Mouse (Mus musculus) urinary bladder, postnatal 10 days (tissue): ENCODE measurements around the gene Cdt1.

Experiments used
- DNase-seq: peaks from one replicate; pipeline ENCODE4 v3.0.0; 2022; ENCODE audit warnings: low spot score

Cdt1 gene

DNA sequence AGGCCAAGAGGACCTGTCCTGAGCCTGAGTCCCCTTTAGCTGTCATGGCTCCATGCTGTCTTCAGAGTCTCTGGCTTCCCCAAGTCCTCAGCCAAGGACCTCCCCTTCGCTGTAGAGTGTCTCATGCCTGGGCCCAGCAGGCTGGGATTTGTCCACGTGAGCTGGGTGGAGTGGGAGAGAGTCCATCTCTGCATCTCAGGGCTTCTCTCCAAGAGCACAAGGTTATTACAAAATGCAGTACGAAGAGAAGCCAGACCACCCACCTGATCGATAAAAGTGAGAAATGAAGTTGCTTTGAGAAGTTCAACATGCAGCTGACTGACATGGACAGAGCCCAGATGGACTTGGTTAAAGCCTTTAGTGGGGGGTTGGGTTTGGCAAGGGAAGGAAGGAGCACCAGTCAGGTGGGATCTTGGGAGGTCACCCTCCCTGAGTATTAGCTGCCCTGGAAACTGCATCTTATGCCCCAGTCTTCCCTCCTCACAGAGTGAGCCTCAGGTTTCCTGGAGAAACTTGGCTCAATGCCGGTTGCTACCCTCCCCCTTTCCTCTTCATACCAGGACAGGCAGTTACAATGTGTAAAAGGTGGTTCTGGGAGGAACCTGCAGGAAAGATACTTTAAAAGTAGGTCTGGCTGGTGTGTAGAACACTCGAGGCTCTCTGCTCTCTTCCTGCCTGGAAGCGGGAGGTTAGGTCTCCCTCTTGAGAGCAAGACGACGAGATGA is 48.5 kb downstream of the Cdt1 start:
- DNase-seq = no peak

DNA sequence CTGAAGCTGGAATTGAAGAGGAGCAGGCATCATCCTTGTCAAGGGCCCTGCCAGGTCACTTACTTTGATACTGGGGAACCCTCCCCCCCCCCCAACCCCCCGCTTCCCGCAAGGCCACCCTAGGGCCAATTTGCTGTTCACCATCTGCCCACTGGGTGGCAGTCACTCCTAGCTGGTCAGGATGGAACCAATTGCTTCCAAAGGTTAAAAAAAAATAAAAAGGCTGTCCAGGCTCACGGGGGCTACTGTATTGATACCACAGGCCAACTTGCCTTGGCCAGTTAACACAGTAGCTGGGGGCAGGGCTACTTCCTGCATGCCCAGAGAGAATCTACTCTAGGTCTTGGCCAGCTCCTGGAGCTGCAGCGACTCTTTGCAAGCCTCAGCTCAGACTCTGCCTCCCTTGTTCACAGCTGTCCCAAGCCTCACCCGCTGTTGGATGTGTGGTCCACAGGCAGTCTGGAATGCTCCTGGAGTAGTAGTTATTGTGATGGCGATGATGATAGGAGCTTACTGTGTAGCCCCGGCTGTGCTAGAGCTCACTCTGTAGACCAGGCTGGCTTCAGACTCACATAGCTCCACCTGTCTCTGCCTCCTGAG is 50.2 kb downstream of the Cdt1 start:
- DNase-seq = peak; percentile 53

DNA sequence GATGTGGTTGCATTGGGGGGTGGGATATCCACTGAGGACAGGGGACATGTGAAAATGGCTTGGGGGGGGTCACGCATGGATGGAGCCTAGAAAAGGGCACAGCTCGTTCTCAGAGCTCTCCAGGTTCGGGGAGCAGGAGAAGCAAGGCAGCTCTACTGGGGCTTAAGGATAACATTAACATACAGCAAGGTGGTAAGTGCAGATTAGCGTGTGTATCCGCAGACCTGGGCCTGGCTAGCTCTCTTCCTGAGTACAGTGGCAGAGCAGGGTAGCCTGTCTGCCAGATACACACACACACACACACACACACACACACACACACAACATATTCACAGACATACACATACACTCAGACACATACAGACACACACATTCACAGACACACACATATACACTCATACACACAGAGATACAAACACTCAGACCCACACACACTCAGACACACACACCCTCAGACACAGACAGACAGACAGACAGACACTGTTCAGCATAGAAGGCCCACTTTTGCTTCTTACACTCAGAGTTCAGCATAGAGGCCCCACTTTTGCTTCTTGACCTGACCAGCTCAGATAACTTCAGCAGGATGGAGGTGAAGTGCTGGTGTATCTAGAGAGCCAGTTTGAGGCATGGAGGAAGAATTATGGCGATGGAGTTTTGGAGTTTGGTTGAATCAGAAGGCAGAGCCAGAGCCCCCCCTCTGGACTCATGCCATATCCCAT is 51.0 kb downstream of the Cdt1 start:
- DNase-seq = no peak

DNA sequence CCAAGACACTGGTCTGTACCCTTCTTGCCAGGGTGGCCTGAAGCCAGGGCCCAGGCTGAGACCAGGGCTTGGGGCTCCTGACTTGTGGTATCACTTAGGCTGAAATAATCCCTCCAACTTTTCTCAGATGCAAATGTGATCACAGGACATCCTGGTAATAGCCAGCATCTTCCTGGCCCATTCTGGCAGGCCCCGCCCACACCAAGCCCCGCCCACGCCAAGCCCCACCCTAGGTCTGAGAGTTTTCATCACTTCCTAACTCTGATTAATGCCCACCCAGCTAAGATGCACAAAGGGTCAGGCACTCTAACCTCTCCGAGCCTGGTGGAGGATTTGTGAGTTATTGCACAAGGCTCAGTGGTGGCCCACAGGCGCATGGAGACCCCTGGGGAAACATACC is 52.6 kb downstream of the Cdt1 start:
- DNase-seq = no peak

DNA sequence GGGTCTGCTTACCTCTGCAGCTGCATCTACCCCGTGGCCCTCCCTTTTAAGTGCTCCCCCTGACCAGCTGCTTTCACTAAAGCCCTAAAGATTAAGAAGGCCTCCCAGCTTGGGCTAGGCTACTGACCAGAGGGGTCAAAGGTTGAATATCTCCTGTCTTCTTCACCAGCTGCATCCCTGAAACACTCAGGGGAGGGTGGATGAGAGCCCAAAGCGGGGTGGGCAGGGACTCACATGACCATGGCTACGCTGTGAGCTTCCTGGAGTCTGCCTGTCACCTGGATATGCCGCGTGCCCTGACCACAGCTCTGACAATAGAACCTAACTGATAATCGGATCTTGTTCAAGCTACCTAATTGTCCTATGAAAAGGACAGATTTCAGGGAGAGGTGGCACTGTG is 54.9 kb downstream of the Cdt1 start, which contains the start of gene Pabpn1l:
Gene Pabpn1l, minus strand, starts transcription at position 13 of the 400 bp plus-strand sequence.
- DNase-seq = no peak
